Mouse (Mus musculus): ENCODE measurements at regions not wholly inside any gene's neighbourhood (a gene's known extent, or its start where the extent isn't known, plus 50 kb on each side); places are given as distances from the start of the nearest gene placed in this dataset.

DNA sequence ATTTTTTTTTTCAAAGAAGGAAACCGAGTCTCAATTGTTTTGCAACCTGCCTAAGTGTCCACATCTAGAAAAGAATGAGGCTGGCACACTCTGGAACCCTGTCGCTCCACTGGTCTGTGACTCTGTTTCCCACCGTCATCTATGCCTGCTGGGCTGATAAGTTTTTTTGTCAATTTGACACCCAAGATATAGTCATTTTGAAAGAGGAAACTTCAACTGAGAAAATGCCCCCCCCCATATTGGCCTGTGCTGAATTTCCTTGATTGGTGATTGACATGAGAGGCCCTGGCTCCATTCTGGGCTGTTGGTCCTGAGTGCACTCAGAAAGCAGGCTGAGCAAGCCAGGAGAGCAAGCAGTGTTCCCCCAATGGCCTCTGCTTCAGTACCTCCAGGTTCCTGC, 71.6 kb upstream of the Vps8 start:
- no peaks in the 10 kb centered on the region for H3K27me3 ChIP-seq (ENCODE audit: control insufficient read depth, insufficient read depth, low read depth, low read length)
- WGBS (ENCODE audit: insufficient replicate concordance): 55% methylated on average over 3 of the region's 3 CpGs
- no peak overlapping the region for H3K27ac ChIP-seq (ENCODE audit: low read length)
- peaks cover 13% of the 10 kb centered on the region for H3K4me1 ChIP-seq (ENCODE audit: control insufficient read depth, low read depth, low read length)
- no peak overlapping the region for H3K4me3 ChIP-seq (ENCODE audit: low read depth, low read length)
- no peaks in the 10 kb centered on the region for H3K9me3 ChIP-seq (replicated peaks; ENCODE audit: control insufficient read depth, low read length)
- H3K9ac ChIP-seq (ENCODE audit: low read depth, low read length): no peak overlapping the region
- H3K4me2 ChIP-seq (ENCODE audit: low read depth, low read length): no peak overlapping the region
- H3K36me3 ChIP-seq (ENCODE audit: control insufficient read depth, insufficient read depth): no peaks in the 10 kb centered on the region
- no peak for ATAC-seq (ENCODE audit: low read depth)

DNA sequence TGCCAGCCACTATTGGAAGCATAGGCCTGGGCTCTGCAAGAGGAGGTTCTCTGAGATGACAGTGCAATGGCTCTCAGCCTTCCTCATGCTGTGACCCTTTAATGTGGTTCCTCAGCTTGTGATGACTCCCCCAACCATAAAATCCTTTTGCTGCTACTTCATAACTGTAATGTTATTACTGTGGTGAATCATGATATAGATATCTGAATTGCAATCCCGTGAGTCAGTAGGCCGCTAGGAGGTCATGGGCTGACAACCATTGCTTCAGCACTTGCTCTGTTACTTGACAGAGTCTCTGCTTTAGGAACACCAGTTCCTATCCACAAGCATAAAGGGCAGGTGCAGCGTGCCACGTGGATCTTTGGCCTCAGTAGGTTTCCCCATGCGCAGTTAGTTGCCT, 69.8 kb upstream of the Vps8 start:
- no peaks in the 10 kb centered on the region for H3K9me3 ChIP-seq (replicated peaks; ENCODE audit: control insufficient read depth, low read length)
- WGBS (ENCODE audit: insufficient replicate concordance): 55% methylated on average over 5 of the region's 5 CpGs
- H3K9ac ChIP-seq (ENCODE audit: low read depth, low read length): no peak overlapping the region
- H3K4me3 ChIP-seq (ENCODE audit: low read depth, low read length): no peak overlapping the region
- no peak overlapping the region for H3K27ac ChIP-seq (ENCODE audit: low read length)
- no peaks in the 10 kb centered on the region for H3K36me3 ChIP-seq (ENCODE audit: control insufficient read depth, insufficient read depth)
- ATAC-seq (ENCODE audit: low read depth): no peak
- peaks cover 31% of the 10 kb centered on the region for H3K4me1 ChIP-seq (ENCODE audit: control insufficient read depth, low read depth, low read length)
- no peak overlapping the region for H3K4me2 ChIP-seq (ENCODE audit: low read depth, low read length)
- H3K27me3 ChIP-seq (ENCODE audit: control insufficient read depth, insufficient read depth, low read depth, low read length): no peaks in the 10 kb centered on the region

DNA sequence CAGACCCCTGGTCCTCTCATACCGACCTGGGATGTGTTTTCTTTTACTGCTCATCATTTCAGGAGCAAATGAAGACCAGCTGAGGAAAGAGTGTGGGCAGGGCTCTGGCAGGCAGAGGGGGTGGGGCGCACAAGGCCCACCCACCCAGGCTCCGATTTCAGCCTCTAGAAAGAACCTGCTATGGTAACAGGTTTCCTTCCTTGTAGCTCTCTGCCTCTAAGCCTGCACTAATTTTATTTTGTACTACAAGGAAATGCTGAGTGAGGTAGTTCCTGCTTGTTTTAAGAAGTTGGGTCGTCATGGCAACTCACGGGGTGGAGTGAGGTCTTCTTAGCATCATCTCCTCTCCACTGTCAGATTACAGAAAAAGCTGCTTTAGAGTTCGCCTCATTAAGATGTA, 69.4 kb upstream of the Vps8 start:
- Histone ChIP-seq H3K4me2 (ENCODE audit: low read depth, low read length) (no peak overlapping the region), H3K4me1 (ENCODE audit: control insufficient read depth, low read depth, low read length) (peaks cover 35% of the 10 kb centered on the region), H3K4me3 (ENCODE audit: low read depth, low read length) (no peak overlapping the region), H3K27me3 (ENCODE audit: control insufficient read depth, insufficient read depth, low read depth, low read length) (no peaks in the 10 kb centered on the region), H3K9ac (ENCODE audit: low read depth, low read length) (no peak overlapping the region), H3K27ac (ENCODE audit: low read length) (no peak overlapping the region), H3K36me3 (ENCODE audit: control insufficient read depth, insufficient read depth) (no peaks in the 10 kb centered on the region), H3K9me3 (replicated peaks; ENCODE audit: control insufficient read depth, low read length) (no peaks in the 10 kb centered on the region)
- ATAC-seq (ENCODE audit: low read depth): no peak
- 20% methylated on average over 6 of the region's 6 CpGs for WGBS (ENCODE audit: insufficient replicate concordance)

DNA sequence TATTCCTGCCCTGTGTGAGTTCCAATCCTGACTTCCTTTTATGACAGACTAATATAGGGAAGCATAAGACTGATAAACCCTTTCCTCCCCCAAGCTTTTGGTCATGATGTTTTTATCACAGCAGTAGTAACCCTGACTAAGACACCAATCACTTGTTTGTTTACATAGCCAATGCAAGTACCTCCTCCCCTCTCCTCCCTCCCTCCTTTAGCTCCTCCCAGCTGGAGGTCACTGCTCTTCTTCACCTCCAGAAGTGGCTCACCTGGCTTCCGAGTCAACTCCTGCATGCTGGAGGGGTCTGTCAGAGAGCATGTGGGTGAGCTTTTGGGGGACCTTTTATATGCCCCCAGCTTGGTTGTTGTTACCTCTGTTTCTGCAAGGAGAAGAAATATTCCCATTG, 67.3 kb upstream of the Vps8 start:
- Histone ChIP-seq H3K27ac (ENCODE audit: low read length) (peak overlapping the region; percentile 66), H3K27me3 (ENCODE audit: control insufficient read depth, insufficient read depth, low read depth, low read length) (no peaks in the 10 kb centered on the region), H3K36me3 (ENCODE audit: control insufficient read depth, insufficient read depth) (no peaks in the 10 kb centered on the region), H3K4me1 (ENCODE audit: control insufficient read depth, low read depth, low read length) (peaks cover 52% of the 10 kb centered on the region), H3K9ac (ENCODE audit: low read depth, low read length) (no peak overlapping the region), H3K4me2 (ENCODE audit: low read depth, low read length) (no peak overlapping the region), H3K9me3 (replicated peaks; ENCODE audit: control insufficient read depth, low read length) (no peaks in the 10 kb centered on the region), H3K4me3 (ENCODE audit: low read depth, low read length) (no peak overlapping the region)
- 79% methylated on average over 1 of the region's 1 CpGs for WGBS (ENCODE audit: insufficient replicate concordance)
- peak; percentile 16 for ATAC-seq (ENCODE audit: low read depth)

DNA sequence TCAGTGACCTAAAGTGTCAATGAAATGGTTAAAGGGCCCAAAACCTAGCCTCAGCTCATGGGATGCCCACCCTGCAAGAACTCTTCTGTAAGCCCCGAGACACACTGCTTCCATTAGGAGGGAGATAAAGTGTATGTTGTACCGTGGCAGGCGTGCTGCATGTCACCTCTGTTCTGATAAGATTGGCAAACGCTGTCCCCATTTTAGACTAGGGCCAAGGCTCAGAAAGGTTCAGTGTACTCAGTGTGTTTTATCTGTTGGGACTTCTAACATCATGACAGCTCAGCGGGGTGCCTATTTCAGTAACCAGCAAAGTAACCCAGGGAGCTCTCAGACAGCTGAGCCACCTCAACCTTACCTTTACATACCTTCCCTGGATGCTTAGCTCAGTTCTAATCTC, 65.5 kb upstream of the Vps8 start:
- Histone ChIP-seq H3K4me2 (ENCODE audit: low read depth, low read length) (peak overlapping the region; percentile 65), H3K9me3 (replicated peaks; ENCODE audit: control insufficient read depth, low read length) (no peaks in the 10 kb centered on the region), H3K4me3 (ENCODE audit: low read depth, low read length) (peak overlapping the region; percentile 45), H3K27ac (ENCODE audit: low read length) (peak overlapping the region; percentile 98), H3K4me1 (ENCODE audit: control insufficient read depth, low read depth, low read length) (peaks cover 60% of the 10 kb centered on the region), H3K36me3 (ENCODE audit: control insufficient read depth, insufficient read depth) (no peaks in the 10 kb centered on the region), H3K27me3 (ENCODE audit: control insufficient read depth, insufficient read depth, low read depth, low read length) (no peaks in the 10 kb centered on the region), H3K9ac (ENCODE audit: low read depth, low read length) (peak overlapping the region; percentile 62)
- 10% methylated on average over 5 of the region's 5 CpGs for WGBS (ENCODE audit: insufficient replicate concordance)
- peak; percentile 81 for ATAC-seq (ENCODE audit: low read depth)

DNA sequence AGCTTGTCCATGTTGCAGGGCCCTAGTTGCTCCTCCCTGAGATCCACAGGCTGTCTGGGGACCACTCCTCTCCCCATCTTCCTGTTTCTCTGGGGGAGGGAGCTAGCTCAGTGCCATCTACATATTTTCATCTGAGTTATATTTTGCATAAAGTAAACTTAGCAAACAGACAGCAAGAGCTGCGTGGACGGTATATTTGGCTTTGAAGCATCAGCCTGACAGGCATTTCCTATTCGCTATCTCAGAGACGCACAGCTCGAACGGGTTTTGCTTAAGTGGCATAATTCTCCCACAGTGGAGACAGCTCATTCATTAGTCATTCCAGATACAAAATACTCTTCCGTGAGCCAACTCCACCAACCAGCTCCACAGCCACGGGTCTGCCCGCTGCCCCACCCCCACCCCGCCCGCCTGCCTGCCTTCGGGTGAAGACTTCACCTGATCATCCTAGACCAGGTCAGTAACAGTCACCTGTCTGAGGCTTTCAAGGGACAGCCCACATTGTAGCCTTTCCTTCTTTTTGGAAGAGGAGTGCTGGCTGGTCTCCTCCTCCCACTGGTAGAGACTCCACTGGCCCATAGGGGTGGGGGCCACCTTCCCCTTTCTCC, 64.5 kb upstream of the Vps8 start:
- peak overlapping the region; percentile 45 for H3K4me3 ChIP-seq (ENCODE audit: low read depth, low read length)
- H3K9ac ChIP-seq (ENCODE audit: low read depth, low read length): peak overlapping the region; percentile 62
- WGBS (ENCODE audit: insufficient replicate concordance): 11% methylated on average over 12 of the region's 12 CpGs
- peaks cover 60% of the 10 kb centered on the region for H3K4me1 ChIP-seq (ENCODE audit: control insufficient read depth, low read depth, low read length)
- no peaks in the 10 kb centered on the region for H3K36me3 ChIP-seq (ENCODE audit: control insufficient read depth, insufficient read depth)
- peak overlapping the region; percentile 65 for H3K4me2 ChIP-seq (ENCODE audit: low read depth, low read length)
- peak overlapping the region; percentile 98 for H3K27ac ChIP-seq (ENCODE audit: low read length)
- H3K9me3 ChIP-seq (replicated peaks; ENCODE audit: control insufficient read depth, low read length): no peaks in the 10 kb centered on the region
- ATAC-seq (ENCODE audit: low read depth): peak; percentile 10
- H3K27me3 ChIP-seq (ENCODE audit: control insufficient read depth, insufficient read depth, low read depth, low read length): no peaks in the 10 kb centered on the region

DNA sequence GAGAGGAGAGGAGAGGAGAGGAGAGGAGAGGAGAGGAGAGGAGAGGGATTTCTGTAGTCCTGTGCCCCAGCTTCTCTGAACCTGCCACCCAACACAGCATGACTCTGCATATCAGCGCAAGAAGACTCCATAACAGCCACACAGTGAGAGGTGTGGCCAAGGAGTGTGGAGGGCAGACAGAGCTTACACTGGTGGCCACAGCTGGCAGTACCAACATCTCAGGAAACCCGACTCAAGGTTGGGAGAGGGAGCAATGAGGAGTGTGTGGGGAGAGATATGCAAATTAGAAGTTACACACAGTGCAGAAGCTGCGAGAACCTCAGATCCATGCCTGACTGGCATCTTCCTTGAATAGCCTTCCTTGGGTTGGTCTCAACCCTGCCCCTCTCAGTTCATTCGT, 63.5 kb upstream of the Vps8 start:
- peaks cover 60% of the 10 kb centered on the region for H3K4me1 ChIP-seq (ENCODE audit: control insufficient read depth, low read depth, low read length)
- 13% methylated on average over 4 of the region's 4 CpGs for WGBS (ENCODE audit: insufficient replicate concordance)
- peak overlapping the region; percentile 98 for H3K27ac ChIP-seq (ENCODE audit: low read length)
- no peak overlapping the region; the same call in 1 of the 2 replicates for H3K4me3 ChIP-seq (ENCODE audit: low read depth, low read length)
- ATAC-seq (ENCODE audit: low read depth): peak; percentile 87
- H3K36me3 ChIP-seq (ENCODE audit: control insufficient read depth, insufficient read depth): no peaks in the 10 kb centered on the region
- no peaks in the 10 kb centered on the region for H3K27me3 ChIP-seq (ENCODE audit: control insufficient read depth, insufficient read depth, low read depth, low read length)
- H3K9ac ChIP-seq (ENCODE audit: low read depth, low read length): no peak overlapping the region; the same call in 1 of the 2 replicates
- peak overlapping the region; percentile 65 for H3K4me2 ChIP-seq (ENCODE audit: low read depth, low read length)
- no peaks in the 10 kb centered on the region for H3K9me3 ChIP-seq (replicated peaks; ENCODE audit: control insufficient read depth, low read length)

DNA sequence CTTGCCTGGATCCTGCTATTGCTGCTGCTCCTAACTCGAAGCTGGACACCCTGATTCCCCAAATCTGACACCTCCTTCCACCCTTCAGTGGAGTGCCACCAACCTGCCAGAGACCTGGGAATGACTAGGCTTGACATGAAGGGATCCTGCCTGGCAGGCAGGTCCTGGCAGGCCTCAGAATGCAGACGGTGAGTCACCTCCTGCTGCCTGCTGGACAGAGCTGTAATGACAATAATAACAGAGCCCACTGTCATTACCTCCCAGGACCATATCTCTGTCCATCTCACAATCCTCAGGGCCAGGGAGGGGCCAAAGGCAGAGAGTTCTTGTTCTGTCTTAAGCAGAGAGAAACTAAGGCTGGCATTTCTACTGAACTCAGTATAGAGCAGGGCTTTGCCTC, 61.5 kb upstream of the Vps8 start:
- 41% methylated on average over 2 of the region's 2 CpGs for WGBS (ENCODE audit: insufficient replicate concordance)
- peaks cover 46% of the 10 kb centered on the region for H3K4me1 ChIP-seq (ENCODE audit: control insufficient read depth, low read depth, low read length)

DNA sequence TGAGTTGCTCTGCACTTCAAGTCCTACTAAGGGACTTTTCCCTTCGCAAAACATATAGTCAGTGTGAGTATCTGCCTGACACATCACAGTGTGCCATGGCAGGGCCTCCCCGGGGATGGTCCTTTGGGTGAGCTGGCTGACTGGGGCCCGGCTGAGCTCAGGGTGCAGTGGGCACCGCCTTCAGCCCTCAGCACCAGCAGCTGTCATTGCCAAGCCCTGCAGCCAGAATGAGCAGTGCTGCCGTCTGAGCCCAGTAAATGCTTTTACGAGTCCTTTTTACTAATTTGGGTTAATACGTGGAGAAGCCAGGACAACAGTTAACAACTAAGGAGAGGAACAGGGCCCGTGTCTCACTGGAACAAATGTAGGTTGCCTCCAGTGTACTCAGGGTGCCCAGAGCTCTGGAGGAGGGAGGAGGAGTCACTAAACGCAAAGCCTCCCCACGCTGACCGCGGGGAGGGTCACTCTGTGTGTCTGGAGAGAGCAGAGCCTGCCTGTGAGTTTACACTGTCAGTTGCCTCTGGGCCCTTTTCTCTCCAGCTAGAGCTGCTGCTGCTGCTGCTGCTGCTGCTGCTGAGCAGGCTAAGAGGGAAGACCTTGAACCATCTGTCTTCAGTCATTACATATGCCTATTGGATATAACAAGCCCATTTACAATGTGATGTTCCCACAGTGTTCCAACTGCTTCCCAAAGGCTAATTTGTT, 60.1 kb upstream of the Vps8 start:
- Histone ChIP-seq H3K9ac (ENCODE audit: low read depth, low read length) (no peak overlapping the region), H3K27ac (ENCODE audit: low read length) (no peak overlapping the region), H3K4me3 (ENCODE audit: low read depth, low read length) (no peak overlapping the region), H3K27me3 (ENCODE audit: control insufficient read depth, insufficient read depth, low read depth, low read length) (no peaks in the 10 kb centered on the region), H3K4me1 (ENCODE audit: control insufficient read depth, low read depth, low read length) (peaks cover 32% of the 10 kb centered on the region), H3K4me2 (ENCODE audit: low read depth, low read length) (no peak overlapping the region), H3K36me3 (ENCODE audit: control insufficient read depth, insufficient read depth) (no peaks in the 10 kb centered on the region), H3K9me3 (replicated peaks; ENCODE audit: control insufficient read depth, low read length) (no peaks in the 10 kb centered on the region)
- no peak for ATAC-seq (ENCODE audit: low read depth)
- WGBS (ENCODE audit: insufficient replicate concordance): 63% methylated on average over 12 of the region's 12 CpGs

More for the DNA sequence above, 61.5 kb upstream of the Vps8 start:
- Histone ChIP-seq H3K9me3 (replicated peaks; ENCODE audit: control insufficient read depth, low read length) (no peaks in the 10 kb centered on the region), H3K4me3 (ENCODE audit: low read depth, low read length) (no peak overlapping the region), H3K9ac (ENCODE audit: low read depth, low read length) (no peak overlapping the region), H3K4me2 (ENCODE audit: low read depth, low read length) (no peak overlapping the region), H3K36me3 (ENCODE audit: control insufficient read depth, insufficient read depth) (no peaks in the 10 kb centered on the region), H3K27ac (ENCODE audit: low read length) (no peak overlapping the region), H3K27me3 (ENCODE audit: control insufficient read depth, insufficient read depth, low read depth, low read length) (no peaks in the 10 kb centered on the region)
- ATAC-seq (ENCODE audit: low read depth): no peak

Measured in liver, embryonic 16.5 days (tissue).